Mouse (Mus musculus): Measurements from ENCODE around the gene Stk38l.

Gene Stk38l

GRCm38 (mm10) chr6:146724581-146725383 lies at the start of gene Stk38l:
Stk38l (plus strand) TSS chr6:146724995.
- DNase-seq: peak; percentile 97

GRCm38 (mm10) chr6:146676904-146677303 lies 47.9 kb upstream of the Stk38l start:
- no peak for DNase-seq

- no peak for DNase-seq
Observed at GRCm38 (mm10) chr6:146678136-146679070, 46.4 kb upstream of the Stk38l start.

GRCm38 (mm10) chr6:146683881-146684280 lies 40.9 kb upstream of the Stk38l start:
- no peak for DNase-seq

- DNase-seq: peak; percentile 78
Observed at GRCm38 (mm10) chr6:146685781-146686308, 39.0 kb upstream of the Stk38l start.

- no peak for DNase-seq
Observed at GRCm38 (mm10) chr6:146686463-146687196, 38.2 kb upstream of the Stk38l start.

- DNase-seq: no peak
Observed at GRCm38 (mm10) chr6:146688010-146688409, 36.8 kb upstream of the Stk38l start.

- DNase-seq: no peak
Observed at GRCm38 (mm10) chr6:146688861-146689260, 35.9 kb upstream of the Stk38l start.

GRCm38 (mm10) chr6:146697767-146698166 lies 27.0 kb upstream of the Stk38l start:
- no peak for DNase-seq

- DNase-seq: no peak
Observed at GRCm38 (mm10) chr6:146698376-146698775, 26.4 kb upstream of the Stk38l start.

GRCm38 (mm10) chr6:146700461-146700860 lies 24.3 kb upstream of the Stk38l start:
- DNase-seq: no peak

- DNase-seq: peak; percentile 19
Observed at GRCm38 (mm10) chr6:146702126-146702881, 22.5 kb upstream of the Stk38l start.

- no peak for DNase-seq
Observed at GRCm38 (mm10) chr6:146703351-146703750, 21.4 kb upstream of the Stk38l start.

- no peak for DNase-seq
Observed at GRCm38 (mm10) chr6:146705631-146706030, 19.2 kb upstream of the Stk38l start.

- DNase-seq: no peak
Observed at GRCm38 (mm10) chr6:146719606-146720005, 5.2 kb upstream of the Stk38l start.

GRCm38 (mm10) chr6:146723805-146724204 lies 990 bp upstream of the Stk38l start:
- no peak for DNase-seq

- DNase-seq: no peak
Observed at GRCm38 (mm10) chr6:146725384-146725791, 593 bp downstream of the Stk38l start.

GRCm38 (mm10) chr6:146731031-146731430 lies 6.2 kb downstream of the Stk38l start:
- DNase-seq: no peak

- no peak for DNase-seq
Observed at GRCm38 (mm10) chr6:146731692-146732091, 6.9 kb downstream of the Stk38l start.

GRCm38 (mm10) chr6:146732232-146732631 lies 7.4 kb downstream of the Stk38l start:
- DNase-seq: no peak

GRCm38 (mm10) chr6:146732676-146733075 lies 7.9 kb downstream of the Stk38l start:
- no peak for DNase-seq

GRCm38 (mm10) chr6:146733554-146733953 lies 8.8 kb downstream of the Stk38l start:
- no peak for DNase-seq
